Mouse (Mus musculus) lung, adult 2 months (tissue): ENCODE measurements around the gene Scgb1a1. TPM values are rescaled to one million over a fixed set of nuclear protein-coding genes. Genes with fewer than 3 reads are reported as not detected.

Source experiments
- DNase-seq: peaks from one replicate; pipeline ENCODE4 v3.0.0; 2022
- H3K4me1 ChIP-seq: fragments of 200-500 bp; 2 replicates; pipeline ENCODE4 v1.6.1; 2011; ENCODE audit warnings: low read length; ENCODE audit not compliant: control insufficient read depth, insufficient read depth
- H3K4me3 ChIP-seq: fragments of 200-500 bp; replicated peaks from 2 replicates; pipeline ENCODE3; 2011; ENCODE audit warnings: low read depth, mild to moderate bottlenecking, control low read depth, low read length; ENCODE audit errors: extremely low read depth
- CTCF ChIP-seq: fragments of 200-500 bp; IDR thresholded peaks from 2 replicates; pipeline ENCODE4 v1.5.1; 2011; ENCODE audit warnings: mild to moderate bottlenecking, low read length, control low read depth; ENCODE audit not compliant: insufficient read depth
- POLR2A ChIP-seq: fragments of 200-500 bp; IDR thresholded peaks from 2 replicates; pipeline ENCODE4 v1.6.1; 2011; ENCODE audit warnings: low read depth, mild to moderate bottlenecking, control low read depth, low read length, borderline replicate concordance; ENCODE audit errors: extremely low read depth
- WGBS: fragments of 180-500 bp; shearing (Covaris S2); methylation state at CpG from one replicate; pipeline ENCODE4 v1.1.7; 2018; 5-methylcytosine and 5-hydroxymethylcytosine counted together
- polyA plus RNA-seq: library from polyadenylated mRNA; depleted of rRNA; stranded (reverse); fragments of >200 nt; gene quantifications from 2 replicates; pipeline ENCODE4 v1.2.3, GENCODE M21; 2012

The Scgb1a1 gene
- polyA plus RNA-seq, 1 experiment = 138,577 TPM

DNA sequence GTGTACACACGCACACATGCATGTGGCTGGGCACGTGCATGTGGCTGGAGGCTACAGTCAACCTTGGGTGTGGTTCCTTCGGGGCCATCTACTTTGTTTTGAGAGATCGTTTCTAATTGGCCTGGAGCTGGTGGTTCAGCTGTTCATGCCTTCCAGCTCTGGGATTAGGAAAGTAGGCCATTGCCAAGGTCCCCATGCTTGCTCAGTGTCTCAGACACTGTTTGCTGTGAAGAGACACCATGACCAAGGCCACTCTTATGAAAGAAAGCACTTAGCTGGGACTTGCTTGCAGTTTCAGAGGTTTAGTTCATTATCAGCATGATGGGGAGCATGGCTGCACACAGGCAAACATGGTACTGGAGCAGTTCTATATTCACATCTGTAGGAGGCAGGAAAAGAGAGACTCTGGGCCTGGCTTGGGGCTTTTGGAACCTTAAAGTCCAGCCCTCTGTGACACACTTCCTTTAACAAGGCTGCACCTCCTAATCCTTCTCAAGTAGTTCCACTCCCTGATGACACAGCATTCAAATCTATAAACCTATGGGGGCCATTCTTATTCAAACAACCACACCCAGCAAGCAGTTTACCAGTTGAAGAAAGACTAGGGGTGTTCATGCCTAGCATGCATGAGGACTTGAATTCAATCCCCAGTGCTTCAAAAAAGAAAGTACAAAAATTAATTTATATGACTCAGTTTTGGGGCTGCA, 38.6 kb downstream of the Scgb1a1 start:
- no peak for DNase-seq
- peaks cover 11% of the 10 kb centered on the region for H3K4me1 ChIP-seq
- 88% methylated on average over 4 of the region's 4 CpGs for WGBS
- TF ChIP-seq POLR2A = no peak
- no peak for TF ChIP-seq CTCF
- no peak overlapping the region for H3K4me3 ChIP-seq

DNA sequence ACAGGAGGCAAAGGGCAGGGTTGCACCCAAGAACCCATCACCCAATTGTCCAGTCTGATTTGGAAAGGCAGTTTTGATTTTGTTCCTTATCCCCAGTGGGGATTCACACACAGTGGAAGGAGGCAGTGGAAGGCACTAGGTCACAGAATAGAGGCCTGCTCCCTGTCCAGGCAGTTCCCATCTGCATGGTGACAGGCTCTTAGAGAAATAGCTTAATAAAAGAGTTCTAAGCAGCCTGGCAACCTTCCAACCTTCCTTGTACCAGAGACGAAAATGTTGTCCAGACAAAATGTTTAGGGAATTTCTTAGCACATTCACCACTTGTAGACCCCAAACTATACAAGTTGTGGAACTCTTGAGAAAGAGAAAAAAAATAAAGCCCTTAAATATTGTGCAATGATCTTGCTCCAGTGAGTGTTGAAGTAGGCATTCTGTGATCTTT, 39.8 kb downstream of the Scgb1a1 start:
- WGBS = 29% methylated on average over 1 of the region's 1 CpGs
- peak; percentile 43 for DNase-seq
- H3K4me3 ChIP-seq = no peak overlapping the region
- peaks cover 11% of the 10 kb centered on the region for H3K4me1 ChIP-seq
- TF ChIP-seq POLR2A (no peak), CTCF (no peak)

DNA sequence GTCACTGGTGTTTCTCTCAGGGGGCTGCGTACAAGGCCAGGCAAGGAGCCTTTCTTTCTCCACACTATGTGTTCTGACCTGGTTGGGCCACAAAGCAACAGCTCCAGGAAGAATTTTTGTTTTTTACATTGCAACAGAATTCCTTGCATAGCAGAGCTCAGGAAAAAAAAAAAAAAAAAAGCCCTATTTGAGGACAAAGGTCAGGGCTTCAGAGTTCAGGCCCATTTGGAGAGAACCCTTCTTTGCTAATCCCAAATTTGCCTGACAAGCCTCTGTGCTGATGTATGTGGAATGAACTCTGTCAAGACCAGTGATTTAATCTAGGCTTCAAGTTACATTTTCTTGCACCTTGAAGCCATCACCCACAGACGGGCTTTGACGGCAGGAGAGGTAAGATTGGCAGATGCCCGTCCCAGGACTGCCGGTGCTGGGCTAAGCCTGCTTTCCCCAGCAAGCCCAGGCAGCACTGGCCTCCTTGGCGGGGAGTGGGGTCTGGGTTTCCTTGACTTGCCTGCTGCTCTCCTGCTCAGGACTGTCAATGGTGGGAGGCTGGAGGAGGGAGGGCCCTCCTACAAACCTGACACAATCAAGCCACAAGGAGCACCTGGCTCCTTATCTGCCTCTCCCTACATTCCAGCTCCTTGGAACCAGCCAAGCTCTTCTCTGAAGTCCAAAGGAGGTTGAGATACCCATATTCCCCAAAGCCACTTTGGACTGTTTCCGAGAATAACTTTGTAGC, 40.4 kb downstream of the Scgb1a1 start:
- WGBS = 72% methylated on average over 7 of the region's 7 CpGs

DNA sequence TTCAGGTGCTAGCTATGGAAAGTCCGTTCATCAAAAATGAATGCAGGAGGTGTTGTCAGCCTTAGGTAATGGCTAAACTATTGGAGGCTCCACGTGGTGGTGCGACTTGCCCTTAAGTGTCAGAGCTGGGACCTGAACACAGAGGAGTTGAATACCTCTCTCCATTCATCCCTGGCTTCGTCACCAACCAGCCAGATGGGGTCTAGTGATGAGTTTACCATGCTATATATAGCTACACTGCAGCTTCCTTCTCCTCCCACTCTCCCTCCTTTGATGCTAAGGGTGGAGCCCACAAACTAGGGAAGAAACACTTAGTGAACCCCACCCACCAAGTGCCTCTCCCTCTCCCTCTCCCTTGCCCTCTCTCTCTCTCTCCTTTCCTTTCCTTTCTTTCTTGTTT, 43.5 kb downstream of the Scgb1a1 start:
- Histone ChIP-seq H3K4me1 (peaks cover 9% of the 10 kb centered on the region), H3K4me3 (no peak overlapping the region)
- TF ChIP-seq POLR2A (no peak), CTCF (no peak)
- WGBS = 55% methylated on average over 4 of the region's 4 CpGs
- DNase-seq = no peak

More for the DNA sequence above, 40.4 kb downstream of the Scgb1a1 start:
- Histone ChIP-seq H3K4me1 (peaks cover 9% of the 10 kb centered on the region), H3K4me3 (no peak overlapping the region)
- TF ChIP-seq POLR2A = no peak
- no peak for TF ChIP-seq CTCF
- no peak for DNase-seq

DNA sequence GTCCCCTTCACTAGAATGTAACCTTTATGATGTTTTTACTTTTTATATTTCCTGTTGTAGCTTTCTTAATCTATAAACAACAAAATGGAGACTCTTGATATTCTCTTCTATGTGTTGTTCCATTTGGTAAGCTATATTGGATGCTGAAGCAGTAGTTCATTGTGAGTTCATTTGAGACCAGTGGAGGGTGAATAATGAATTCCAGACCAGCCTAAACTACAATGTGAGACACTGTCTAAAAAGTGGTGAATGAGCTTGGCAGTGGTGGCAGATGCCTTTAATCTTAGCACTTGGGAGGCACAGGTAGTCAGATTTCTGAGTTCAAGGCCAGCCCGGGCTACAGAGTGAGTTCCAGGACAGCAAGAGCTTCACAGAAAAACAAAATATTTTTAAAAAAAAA, 44.6 kb downstream of the Scgb1a1 start:
- TF ChIP-seq CTCF (no peak), POLR2A (no peak)
- 92% methylated on average over 1 of the region's 1 CpGs for whole genome bisulfite sequencing

DNA sequence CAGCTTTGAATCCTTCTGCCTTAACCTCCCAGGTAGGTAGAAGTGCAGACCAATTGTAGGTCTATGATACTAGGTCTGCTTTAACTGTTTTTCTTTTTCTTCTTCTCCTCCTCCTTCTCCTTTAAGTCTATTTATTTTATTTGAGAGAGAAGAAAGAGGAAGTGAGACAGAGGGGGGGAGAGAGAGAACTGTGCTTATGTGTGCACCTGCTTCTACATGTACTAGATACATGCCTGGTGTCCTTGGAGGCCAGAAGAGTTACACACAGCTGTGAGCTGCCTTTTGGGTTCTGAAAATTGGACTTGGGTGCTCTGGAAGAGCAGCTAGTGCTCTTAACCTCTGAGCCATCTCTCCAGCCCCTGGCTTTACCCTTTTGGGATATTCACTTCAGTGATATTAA, 46.7 kb downstream of the Scgb1a1 start:
- H3K4me3 ChIP-seq = no peak overlapping the region

More for the DNA sequence above, 44.6 kb downstream of the Scgb1a1 start:
- no peak for DNase-seq
- Histone ChIP-seq H3K4me1 (peaks cover 9% of the 10 kb centered on the region), H3K4me3 (no peak overlapping the region)

DNA sequence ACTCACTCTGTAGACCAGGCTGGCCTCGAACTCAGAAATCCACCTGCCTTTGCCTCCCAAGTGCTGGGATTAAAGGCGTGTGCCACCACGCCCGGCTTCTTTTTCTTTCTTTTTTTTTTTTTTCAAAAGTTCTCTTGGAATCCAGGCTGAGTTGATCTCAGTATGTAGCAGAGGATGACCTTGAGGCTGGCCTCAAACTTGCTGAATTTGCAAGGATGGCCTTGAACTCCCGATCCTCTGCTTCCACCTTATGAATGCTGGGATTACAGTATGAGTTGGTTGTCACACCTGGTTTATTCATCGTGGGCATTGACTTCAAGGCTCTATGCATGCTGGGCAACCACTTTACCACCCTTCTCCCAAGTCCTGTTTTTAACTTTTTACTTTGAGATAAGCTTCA, 47.1 kb downstream of the Scgb1a1 start:
- no peak overlapping the region for H3K4me3 ChIP-seq
- WGBS = 78% methylated on average over 6 of the region's 6 CpGs
- DNase-seq = no peak
- no peaks in the 10 kb centered on the region; the same call in 1 of the 2 replicates for H3K4me1 ChIP-seq
- TF ChIP-seq POLR2A = no peak
- TF ChIP-seq CTCF = no peak

More for the DNA sequence above, 46.7 kb downstream of the Scgb1a1 start:
- no peak for TF ChIP-seq CTCF
- no peaks in the 10 kb centered on the region; the same call in 1 of the 2 replicates for H3K4me1 ChIP-seq
- DNase-seq = no peak

DNA sequence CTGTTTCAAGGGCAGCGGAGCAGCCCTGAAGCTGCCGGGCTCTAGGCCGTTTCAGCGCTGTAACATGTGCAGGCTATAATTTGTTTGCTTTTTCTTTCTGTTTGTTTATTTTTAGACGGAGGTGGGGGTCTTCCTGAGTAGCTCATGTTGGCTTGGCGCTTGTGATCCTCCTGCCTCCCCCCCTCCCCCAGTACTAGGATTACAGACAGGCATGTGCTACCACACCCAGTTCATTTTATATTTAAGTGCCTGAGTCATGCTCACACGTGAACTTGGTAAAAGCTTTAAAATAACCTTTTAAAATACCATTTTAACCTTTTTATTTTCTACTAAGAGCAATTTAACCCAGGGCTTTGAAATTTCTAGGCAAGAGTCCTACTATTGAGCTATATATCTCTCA, 47.8 kb downstream of the Scgb1a1 start:
- peaks cover 1% of the 10 kb centered on the region for H3K4me1 ChIP-seq
- no peak for TF ChIP-seq POLR2A
- TF ChIP-seq CTCF = no peak
- DNase-seq = no peak
- H3K4me3 ChIP-seq = no peak overlapping the region
- 31% methylated on average over 7 of the region's 7 CpGs for WGBS

DNA sequence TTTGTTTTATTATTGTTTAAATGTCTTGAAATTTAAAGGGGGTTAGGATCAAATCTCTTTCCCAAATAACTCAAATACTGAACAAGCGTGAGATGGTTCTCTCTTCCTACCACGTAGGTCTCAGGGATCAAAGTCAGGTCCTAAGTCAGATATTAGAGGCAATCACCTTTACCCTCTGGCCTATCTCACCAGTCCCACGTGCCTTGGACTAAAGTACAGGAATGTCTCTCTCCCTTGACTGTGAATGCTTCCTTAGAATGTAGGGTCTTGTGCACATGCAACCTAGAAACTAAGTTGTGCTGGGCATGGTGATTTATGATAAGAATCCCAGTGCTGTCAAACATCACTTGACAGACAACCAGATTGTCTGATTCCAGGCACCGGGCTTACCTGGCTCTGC, 48.5 kb downstream of the Scgb1a1 start:
- no peak for TF ChIP-seq CTCF
- TF ChIP-seq POLR2A = no peak
- 76% methylated on average over 4 of the region's 4 CpGs for WGBS
- DNase-seq = no peak
- Histone ChIP-seq H3K4me1 (peaks cover 4% of the 10 kb centered on the region), H3K4me3 (no peak overlapping the region)

DNA sequence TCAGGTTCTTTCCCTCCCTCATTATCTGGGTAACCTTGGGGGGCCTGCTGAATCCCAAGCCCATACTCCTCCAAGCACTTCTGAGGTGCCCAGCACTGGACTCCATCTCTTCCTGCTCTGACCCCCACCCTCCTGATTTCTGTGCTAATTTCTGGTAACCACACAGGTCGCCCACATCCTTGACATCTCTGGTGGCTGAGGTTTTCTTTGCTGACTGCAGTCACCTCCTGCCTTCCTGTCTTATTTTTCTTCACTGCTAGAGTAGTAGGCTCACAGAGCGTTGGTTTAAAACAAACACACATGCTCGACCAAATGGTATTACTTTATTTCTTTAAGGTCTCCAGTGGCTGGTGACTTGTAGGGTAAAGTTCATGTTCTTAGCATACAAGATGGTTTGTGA, 49.6 kb downstream of the Scgb1a1 start:
- no peak for DNase-seq
- no peak for TF ChIP-seq POLR2A
- no peak for TF ChIP-seq CTCF
- no peak overlapping the region for H3K4me3 ChIP-seq
- peaks cover 4% of the 10 kb centered on the region for H3K4me1 ChIP-seq
- 58% methylated on average over 3 of the region's 3 CpGs for WGBS
